Mouse (Mus musculus): Measurements from ENCODE around the gene Il12a.

DNA sequence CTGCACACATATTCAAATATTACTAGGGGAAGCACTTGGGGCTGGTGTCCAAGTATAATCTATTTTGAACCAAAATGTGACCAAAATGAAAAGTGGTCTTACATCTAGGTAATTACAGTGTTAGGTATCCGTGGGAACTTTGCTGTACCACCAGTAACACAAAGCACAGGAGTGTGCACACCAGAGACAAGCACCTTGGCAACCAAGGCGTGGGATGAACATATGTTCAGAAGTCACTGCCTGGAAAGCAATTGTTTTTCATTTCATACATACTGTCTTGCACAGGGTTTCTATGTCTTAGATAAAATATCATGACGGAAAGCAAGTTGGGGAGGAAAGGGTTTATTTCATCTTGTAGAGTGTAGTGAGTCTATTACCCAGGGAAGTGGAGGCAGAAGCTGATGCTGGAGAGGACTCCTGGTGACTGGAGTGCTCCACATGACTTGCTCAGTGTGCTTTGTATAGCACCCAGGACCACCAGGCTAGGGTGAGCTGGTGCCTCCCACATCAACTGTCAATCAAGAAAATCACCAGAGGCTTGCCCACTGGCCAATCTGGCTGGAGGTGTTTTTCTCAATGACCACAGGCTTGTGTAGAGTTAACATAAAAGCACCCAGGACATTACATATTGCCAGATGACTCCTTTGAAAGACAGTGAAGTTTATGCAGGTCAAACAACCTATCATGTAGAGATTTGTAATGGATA, 6.2 kb downstream of the Il12a start:
- TF ChIP-seq CTCF (IDR thresholded peaks at IDR 0.05; ENCODE audit: insufficient read depth, low read length): no peak
- no peak for TF ChIP-seq POLR2A (IDR thresholded peaks at IDR 0.05; ENCODE audit: borderline replicate concordance, extremely low read depth, low read depth, low read length)

All from lung, adult 2 months (tissue).